Mouse (Mus musculus): ENCODE results near the gene Matn4.

DNA sequence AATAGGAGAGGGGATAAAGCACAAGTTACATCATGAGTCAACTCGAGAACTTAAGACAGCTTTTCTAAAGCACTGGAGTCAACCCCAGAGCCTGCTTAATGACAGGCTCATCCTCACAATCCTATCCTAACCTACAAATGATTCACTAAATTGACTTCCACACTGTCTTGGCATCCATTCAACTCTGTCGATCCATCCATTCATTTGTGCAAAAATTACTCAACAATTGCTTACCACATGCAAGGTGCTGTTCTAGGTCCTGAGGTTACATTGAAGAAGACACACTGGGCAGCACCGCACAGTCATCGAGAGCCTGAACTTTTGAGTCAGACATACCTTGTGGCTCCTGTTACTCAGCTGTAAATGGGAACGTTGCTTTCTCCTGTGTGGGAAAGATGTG is 45.9 kb downstream of the Matn4 start:
- TF ChIP-seq CTCF (IDR thresholded peaks at IDR 0.05; ENCODE audit: borderline replicate concordance, insufficient read depth, low read length): no peak
- no peak for TF ChIP-seq POLR2A (IDR thresholded peaks at IDR 0.05; ENCODE audit: low read depth, low read length)
